Mouse (Mus musculus): ENCODE measurements around the gene Gm20431. TPM values are rescaled to one million over a fixed set of nuclear protein-coding genes. Genes with fewer than 3 reads are reported as not detected.

Gm20431 gene
- polyA plus RNA-seq, 1 experiment from 2014 or later, result 8.4 TPM

DNA sequence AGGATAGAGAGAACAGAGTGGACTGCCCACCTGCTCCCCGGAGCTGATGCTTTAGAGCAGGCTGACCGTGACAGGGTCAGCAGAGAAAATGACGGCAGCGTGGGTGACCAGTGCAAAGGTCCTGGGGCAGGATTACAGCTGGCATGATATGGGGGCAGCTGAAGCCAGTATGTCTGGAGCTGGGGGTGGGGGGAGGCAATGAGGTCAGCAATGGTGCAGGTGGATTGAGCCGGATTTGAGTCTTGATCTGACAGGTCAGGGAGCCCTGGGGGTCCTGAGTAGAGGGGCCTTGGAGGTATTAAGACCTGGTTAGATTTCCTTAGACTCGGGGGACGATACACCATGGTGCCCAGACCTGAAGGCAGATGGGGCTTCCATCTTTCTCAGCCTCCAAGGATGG is 85.7 kb downstream of the Gm20431 start:
- WGBS, result 85% methylated on average over 7 of the region's 7 CpGs
- Histone ChIP-seq H3K4me2 (replicated peaks; ENCODE audit: low read depth, low read length) (no peak overlapping the region), H3K27ac (ENCODE audit: low read depth, low read length) (no peak overlapping the region), H3K4me1 (replicated peaks; ENCODE audit: control insufficient read depth, insufficient read depth, low read length) (no peaks in the 10 kb centered on the region), H3K4me3 (ENCODE audit: low read depth, low read length) (no peak overlapping the region), H3K36me3 (ENCODE audit: control insufficient read depth, insufficient read depth, low read length) (no peaks in the 10 kb centered on the region), H3K27me3 (ENCODE audit: control insufficient read depth, insufficient read depth, low read length) (no peaks in the 10 kb centered on the region), H3K9me3 (ENCODE audit: control insufficient read depth, low read length) (no peaks in the 10 kb centered on the region), H3K9ac (ENCODE audit: low read depth, low read length) (no peak overlapping the region)
- DNase-seq (ENCODE audit: low spot score) (no peak), ATAC-seq (ENCODE audit: low FRiP score) (no peak)

DNA sequence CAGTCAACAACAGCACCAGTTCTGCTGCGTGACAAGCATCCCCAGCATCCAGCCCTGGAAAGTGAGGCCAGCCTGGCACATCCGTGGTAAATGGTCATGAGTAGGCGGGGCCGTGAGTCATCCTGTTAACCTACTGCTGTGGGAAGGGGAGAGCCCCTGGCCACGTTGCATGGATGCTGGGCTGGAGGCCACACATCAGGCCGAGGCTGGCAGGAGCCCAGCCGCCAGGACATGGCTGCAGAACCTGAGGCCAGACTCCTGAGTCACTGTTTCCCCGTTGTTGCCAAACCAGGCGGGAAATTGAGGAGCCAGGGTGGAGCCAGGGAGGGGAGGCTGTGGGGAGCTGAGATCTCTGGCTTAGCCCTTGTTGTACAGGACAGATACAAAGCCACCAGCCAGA is 86.5 kb downstream of the Gm20431 start:
- Histone ChIP-seq H3K4me3 (ENCODE audit: low read depth, low read length) (no peak overlapping the region), H3K36me3 (ENCODE audit: control insufficient read depth, insufficient read depth, low read length) (no peaks in the 10 kb centered on the region), H3K27ac (ENCODE audit: low read depth, low read length) (no peak overlapping the region), H3K27me3 (ENCODE audit: control insufficient read depth, insufficient read depth, low read length) (no peaks in the 10 kb centered on the region), H3K9ac (ENCODE audit: low read depth, low read length) (no peak overlapping the region), H3K4me2 (replicated peaks; ENCODE audit: low read depth, low read length) (no peak overlapping the region), H3K4me1 (replicated peaks; ENCODE audit: control insufficient read depth, insufficient read depth, low read length) (no peaks in the 10 kb centered on the region), H3K9me3 (ENCODE audit: control insufficient read depth, low read length) (no peaks in the 10 kb centered on the region)
- 73% methylated on average over 9 of the region's 9 CpGs for WGBS
- no peak for ATAC-seq (ENCODE audit: low FRiP score)
- DNase-seq (ENCODE audit: low spot score), result no peak

DNA sequence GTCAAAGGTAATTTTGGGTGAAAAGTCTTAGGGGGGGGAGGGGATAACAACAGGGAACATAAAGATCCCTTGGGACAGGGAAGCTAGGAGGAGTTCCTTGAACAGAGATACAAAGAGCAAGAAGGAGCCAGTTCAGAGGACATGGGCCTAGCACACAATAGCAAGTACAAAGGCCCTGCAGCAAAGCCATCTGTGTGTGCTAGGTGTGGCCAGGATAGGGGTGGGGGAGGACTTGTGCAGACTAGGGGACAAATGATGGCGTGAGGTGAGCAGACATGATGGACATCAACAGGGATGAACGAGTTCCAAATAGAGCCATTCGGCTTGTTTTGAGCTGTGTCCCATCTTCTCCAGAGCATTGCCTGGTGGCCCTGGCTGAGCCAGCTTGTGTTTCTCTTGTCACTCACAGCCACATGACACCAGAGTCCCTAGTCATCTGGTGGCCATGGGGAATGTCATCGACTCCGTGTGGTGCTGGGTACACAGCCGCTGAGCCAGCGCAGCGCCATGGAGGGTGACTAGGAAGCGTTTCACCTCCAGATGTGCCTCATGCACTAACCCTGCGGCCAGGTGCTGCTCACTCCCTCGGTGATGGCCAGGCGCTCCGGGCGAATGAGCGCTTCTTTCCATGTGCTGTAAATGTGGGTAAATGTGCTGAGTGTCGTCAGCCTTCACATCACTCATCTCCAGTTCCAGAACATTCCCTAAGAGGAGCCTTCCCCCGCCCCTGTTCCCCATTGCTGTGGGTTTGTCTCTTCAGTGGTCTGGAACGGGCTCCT is 89.7 kb downstream of the Gm20431 start:
- H3K27ac ChIP-seq (ENCODE audit: low read depth, low read length), result no peak overlapping the region
- H3K4me1 ChIP-seq (replicated peaks; ENCODE audit: control insufficient read depth, insufficient read depth, low read length), result no peaks in the 10 kb centered on the region
- no peak overlapping the region for H3K4me3 ChIP-seq (ENCODE audit: low read depth, low read length)
- 81% methylated on average over 18 of the region's 18 CpGs for WGBS
- no peaks in the 10 kb centered on the region for H3K9me3 ChIP-seq (ENCODE audit: control insufficient read depth, low read length)
- ATAC-seq (ENCODE audit: low FRiP score) (no peak), DNase-seq (ENCODE audit: low spot score) (no peak)
- no peak overlapping the region for H3K4me2 ChIP-seq (replicated peaks; ENCODE audit: low read depth, low read length)
- H3K27me3 ChIP-seq (ENCODE audit: control insufficient read depth, insufficient read depth, low read length), result no peaks in the 10 kb centered on the region
- no peak overlapping the region for H3K9ac ChIP-seq (ENCODE audit: low read depth, low read length)
- H3K36me3 ChIP-seq (ENCODE audit: control insufficient read depth, insufficient read depth, low read length), result no peaks in the 10 kb centered on the region

DNA sequence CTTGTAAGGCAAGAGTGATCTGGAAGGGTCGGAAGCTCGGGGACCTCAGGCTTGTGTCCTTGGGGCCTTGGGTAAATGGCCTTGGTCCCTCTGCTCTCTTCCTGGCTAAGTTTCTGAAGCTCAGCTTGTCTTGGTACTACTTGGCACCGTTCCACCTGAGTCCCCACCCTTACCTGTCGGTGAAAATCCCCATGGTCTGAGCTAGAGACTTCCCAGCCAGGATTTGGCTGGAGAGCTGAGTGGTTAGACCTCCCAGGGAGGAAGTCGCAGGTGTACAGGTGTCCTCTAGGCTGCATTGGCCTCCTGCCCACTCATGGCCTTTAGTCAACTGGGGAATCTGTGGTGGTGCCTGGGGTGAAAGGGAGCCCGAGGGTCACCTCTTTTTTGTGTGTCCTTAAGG is 90.5 kb downstream of the Gm20431 start:
- H3K4me1 ChIP-seq (replicated peaks; ENCODE audit: control insufficient read depth, insufficient read depth, low read length), result peaks cover under 1% of the 10 kb centered on the region; the same call in 1 of the 2 replicates
- H3K9me3 ChIP-seq (ENCODE audit: control insufficient read depth, low read length), result no peaks in the 10 kb centered on the region
- DNase-seq (ENCODE audit: low spot score) (no peak), ATAC-seq (ENCODE audit: low FRiP score) (no peak)
- no peak overlapping the region for H3K27ac ChIP-seq (ENCODE audit: low read depth, low read length)
- no peaks in the 10 kb centered on the region for H3K27me3 ChIP-seq (ENCODE audit: control insufficient read depth, insufficient read depth, low read length)
- H3K9ac ChIP-seq (ENCODE audit: low read depth, low read length), result no peak overlapping the region
- H3K36me3 ChIP-seq (ENCODE audit: control insufficient read depth, insufficient read depth, low read length), result no peaks in the 10 kb centered on the region
- 88% methylated on average over 6 of the region's 6 CpGs for WGBS
- no peak overlapping the region for H3K4me3 ChIP-seq (ENCODE audit: low read depth, low read length)
- no peak overlapping the region for H3K4me2 ChIP-seq (replicated peaks; ENCODE audit: low read depth, low read length)

DNA sequence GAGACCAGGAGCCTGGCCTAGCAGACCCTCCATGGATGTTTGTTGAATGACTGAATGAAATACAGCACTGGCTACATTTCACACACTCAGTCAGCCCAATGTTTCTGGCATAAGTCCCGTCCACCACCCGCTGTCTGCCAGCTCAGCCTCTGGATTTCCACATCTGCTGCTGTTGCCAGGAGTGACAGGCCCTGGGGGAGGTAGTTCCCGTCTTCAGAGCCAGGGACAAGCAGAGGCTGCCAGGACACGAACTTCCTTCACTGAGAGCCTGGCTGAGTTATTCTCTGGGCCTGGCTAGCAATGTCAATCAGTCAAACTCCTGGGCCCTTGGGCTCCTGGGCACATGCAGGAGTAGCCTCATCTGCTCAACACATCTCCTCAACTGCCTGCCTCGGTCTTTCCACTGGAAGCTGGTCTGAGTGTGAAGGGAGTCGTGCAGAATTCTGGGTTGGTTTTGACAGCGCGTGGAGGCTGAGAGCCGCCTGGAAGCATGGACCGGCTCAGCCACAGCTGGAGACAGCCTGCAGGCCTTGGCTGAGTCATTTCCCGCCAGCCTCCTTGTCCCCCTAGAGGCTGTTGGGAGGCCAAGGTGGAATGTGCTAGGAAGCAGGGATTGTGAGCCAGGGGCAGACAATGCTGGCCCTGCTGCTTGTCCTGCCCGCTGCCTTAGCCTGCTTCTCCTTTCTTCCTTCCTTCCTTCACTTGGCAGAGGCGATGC is 91.2 kb downstream of the Gm20431 start:
- Histone ChIP-seq H3K9ac (ENCODE audit: low read depth, low read length) (no peak overlapping the region), H3K9me3 (ENCODE audit: control insufficient read depth, low read length) (no peaks in the 10 kb centered on the region), H3K36me3 (ENCODE audit: control insufficient read depth, insufficient read depth, low read length) (no peaks in the 10 kb centered on the region), H3K4me2 (replicated peaks; ENCODE audit: low read depth, low read length) (no peak overlapping the region), H3K27ac (ENCODE audit: low read depth, low read length) (no peak overlapping the region), H3K27me3 (ENCODE audit: control insufficient read depth, insufficient read depth, low read length) (no peaks in the 10 kb centered on the region), H3K4me3 (ENCODE audit: low read depth, low read length) (no peak overlapping the region), H3K4me1 (replicated peaks; ENCODE audit: control insufficient read depth, insufficient read depth, low read length) (peaks cover 5% of the 10 kb centered on the region; the same call in 1 of the 2 replicates)
- WGBS, result 71% methylated on average over 13 of the region's 13 CpGs
- DNase-seq (ENCODE audit: low spot score) (no peak), ATAC-seq (ENCODE audit: low FRiP score) (no peak)

DNA sequence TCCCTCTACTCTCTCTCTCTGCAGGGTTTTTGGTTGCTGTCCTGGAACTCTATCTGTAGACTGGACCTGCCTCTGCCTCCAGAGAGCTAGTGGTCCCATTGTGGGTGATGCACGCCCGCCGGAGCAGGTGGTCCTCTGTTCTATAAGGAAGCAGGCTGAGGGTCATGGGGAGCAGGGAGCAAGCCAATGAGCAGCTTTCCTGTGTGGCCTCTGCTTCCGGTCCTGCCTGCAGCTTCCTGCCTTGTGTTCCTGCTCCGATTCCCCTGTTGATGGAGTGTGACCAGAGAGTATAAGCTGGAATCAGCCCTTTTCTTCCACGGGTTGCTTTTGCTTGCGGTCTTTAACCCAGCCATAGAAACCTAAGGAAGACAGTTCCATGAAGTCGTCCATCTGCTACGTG is 93.2 kb downstream of the Gm20431 start:
- ATAC-seq (ENCODE audit: low FRiP score) (no peak), DNase-seq (ENCODE audit: low spot score) (no peak)
- 87% methylated on average over 9 of the region's 9 CpGs for WGBS

DNA sequence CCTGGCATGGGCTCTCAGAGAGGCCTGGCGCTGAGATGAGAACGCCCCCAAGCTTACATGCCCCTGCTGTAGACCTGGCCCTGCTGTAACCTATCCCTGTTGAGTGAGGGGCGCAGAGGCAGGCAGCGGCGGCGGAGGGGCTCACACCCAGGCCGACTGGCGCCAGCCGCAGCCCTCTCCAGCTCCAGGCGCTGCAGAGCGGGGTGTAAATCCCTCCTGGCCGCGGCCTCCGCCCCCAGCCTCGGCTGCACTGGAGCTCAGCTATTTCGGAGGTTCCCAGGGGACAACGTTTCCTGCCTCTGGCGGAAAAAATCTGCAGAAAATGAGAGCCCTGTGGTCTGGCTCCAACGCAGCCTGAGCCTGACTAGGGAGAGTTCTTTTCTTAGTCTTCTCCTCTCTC is 95.6 kb downstream of the Gm20431 start:
- H3K27me3 ChIP-seq (ENCODE audit: control insufficient read depth, insufficient read depth, low read length), result no peaks in the 10 kb centered on the region
- 0 out of 2 replicates have a peak overlapping the region, but pooled peaks have one; percentile 22 for H3K4me2 ChIP-seq (replicated peaks; ENCODE audit: low read depth, low read length)
- H3K9me3 ChIP-seq (ENCODE audit: control insufficient read depth, low read length), result no peaks in the 10 kb centered on the region
- DNase-seq (ENCODE audit: low spot score) (peak; percentile 64), ATAC-seq (ENCODE audit: low FRiP score) (no peak)
- peaks cover 7% of the 10 kb centered on the region; the same call in 1 of the 2 replicates for H3K4me1 ChIP-seq (replicated peaks; ENCODE audit: control insufficient read depth, insufficient read depth, low read length)
- H3K36me3 ChIP-seq (ENCODE audit: control insufficient read depth, insufficient read depth, low read length), result no peaks in the 10 kb centered on the region
- 0 out of 2 replicates have a peak overlapping the region, but pooled peaks have one; percentile 20 for H3K27ac ChIP-seq (ENCODE audit: low read depth, low read length)
- H3K4me3 ChIP-seq (ENCODE audit: low read depth, low read length), result no peak overlapping the region
- 19% methylated on average over 19 of the region's 19 CpGs for WGBS
- H3K9ac ChIP-seq (ENCODE audit: low read depth, low read length), result 0 out of 2 replicates have a peak overlapping the region, but pooled peaks have one; percentile 21

More for the DNA sequence above, 93.2 kb downstream of the Gm20431 start:
- Histone ChIP-seq H3K4me1 (replicated peaks; ENCODE audit: control insufficient read depth, insufficient read depth, low read length) (peaks cover 7% of the 10 kb centered on the region; the same call in 1 of the 2 replicates), H3K9ac (ENCODE audit: low read depth, low read length) (no peak overlapping the region), H3K4me3 (ENCODE audit: low read depth, low read length) (no peak overlapping the region), H3K4me2 (replicated peaks; ENCODE audit: low read depth, low read length) (no peak overlapping the region), H3K27me3 (ENCODE audit: control insufficient read depth, insufficient read depth, low read length) (no peaks in the 10 kb centered on the region), H3K9me3 (ENCODE audit: control insufficient read depth, low read length) (no peaks in the 10 kb centered on the region), H3K36me3 (ENCODE audit: control insufficient read depth, insufficient read depth, low read length) (no peaks in the 10 kb centered on the region), H3K27ac (ENCODE audit: low read depth, low read length) (no peak overlapping the region)

DNA sequence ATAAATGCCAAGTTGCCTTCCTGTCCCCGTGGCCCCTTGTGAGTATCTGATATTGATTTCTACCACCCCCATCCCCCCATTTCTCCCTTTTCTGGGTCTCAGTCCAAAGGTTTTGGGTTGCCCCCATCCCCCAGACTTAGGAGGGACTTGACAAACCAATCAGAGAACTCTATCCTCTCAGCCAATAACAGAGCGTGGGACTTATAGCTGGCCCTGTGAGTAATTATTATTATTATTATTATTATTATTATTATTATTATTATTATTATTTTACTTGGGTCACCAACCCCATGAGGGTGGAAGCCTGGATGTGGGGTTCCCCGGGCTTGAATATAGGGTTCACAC is 96.0 kb downstream of the Gm20431 start:
- H3K4me1 ChIP-seq (replicated peaks; ENCODE audit: control insufficient read depth, insufficient read depth, low read length), result peaks cover 7% of the 10 kb centered on the region; the same call in 1 of the 2 replicates
- DNase-seq (ENCODE audit: low spot score), result no peak
- H3K27me3 ChIP-seq (ENCODE audit: control insufficient read depth, insufficient read depth, low read length), result no peaks in the 10 kb centered on the region
- H3K4me2 ChIP-seq (replicated peaks; ENCODE audit: low read depth, low read length), result no peak overlapping the region
- no peak overlapping the region for H3K27ac ChIP-seq (ENCODE audit: low read depth, low read length)
- no peaks in the 10 kb centered on the region for H3K9me3 ChIP-seq (ENCODE audit: control insufficient read depth, low read length)
- H3K4me3 ChIP-seq (ENCODE audit: low read depth, low read length), result no peak overlapping the region
- WGBS, result 69% methylated on average over 3 of the region's 3 CpGs
- H3K9ac ChIP-seq (ENCODE audit: low read depth, low read length), result 0 out of 2 replicates have a peak overlapping the region, but pooled peaks have one; percentile 21
- no peak for ATAC-seq (ENCODE audit: low FRiP score)
- no peaks in the 10 kb centered on the region for H3K36me3 ChIP-seq (ENCODE audit: control insufficient read depth, insufficient read depth, low read length)
